Mouse (Mus musculus) neural tube, embryonic 12.5 days (tissue): ENCODE data around the gene Hapln4. TPM values are rescaled to one million over a fixed set of nuclear protein-coding genes. Genes with fewer than 3 reads are reported as not detected.

Source experiments
- ATAC-seq: fragments of 200-750 bp; cut with Nextera tagmentation; 2 replicates; pipeline ENCODE4 v1.8.0; 2017; ENCODE audit warnings: low read depth, mild to moderate bottlenecking, moderate TSS enrichment, moderate library complexity; ENCODE audit not compliant: low FRiP score
- H3K27ac ChIP-seq: fragments of 300-500 bp; sonication (generic); 2 replicates; pipeline ENCODE4 v1.5.1; 2016
- H3K27me3 ChIP-seq: fragments of 300-500 bp; sonication (generic); replicated peaks from 2 replicates; pipeline ENCODE4 v1.6.1; 2016; ENCODE audit warnings: mild to moderate bottlenecking
- H3K36me3 ChIP-seq: fragments of 300-500 bp; sonication (generic); 2 replicates; pipeline ENCODE4 v1.6.1; 2016; ENCODE audit warnings: mild to moderate bottlenecking
- H3K4me1 ChIP-seq: fragments of 300-500 bp; sonication (generic); 2 replicates; pipeline ENCODE4 v1.6.1; 2016
- H3K4me2 ChIP-seq: fragments of 300-500 bp; sonication (generic); replicated peaks from 2 replicates; pipeline ENCODE4 v1.6.1; 2016; ENCODE audit warnings: mild to moderate bottlenecking
- H3K4me3 ChIP-seq: fragments of 300-500 bp; sonication (generic); 2 replicates; pipeline ENCODE4 v1.5.1; 2016
- H3K9ac ChIP-seq: fragments of 300-500 bp; sonication (generic); 2 replicates; pipeline ENCODE4 v1.6.1; 2016; ENCODE audit warnings: mild to moderate bottlenecking
- H3K9me3 ChIP-seq: fragments of 300-500 bp; sonication (generic); 2 replicates; pipeline ENCODE4 v1.6.1; 2016; ENCODE audit warnings: mild to moderate bottlenecking
- WGBS: fragments of 180-500 bp; shearing (Covaris S2); methylation state at CpG from one replicate; pipeline ENCODE4 v1.1.7; 2016; 5-methylcytosine and 5-hydroxymethylcytosine counted together
- polyA plus RNA-seq: library from polyadenylated mRNA; unstranded; fragments of >200 nt; fragmentation: Nextera tagmentation; extraction: Ambion mirVana; gene quantifications from 2 replicates; pipeline ENCODE4 v1.2.1, GENCODE M21; 2016

The Hapln4 gene
- polyA plus RNA-seq, 1 experiment from 2014 or later = 0.33 TPM

DNA sequence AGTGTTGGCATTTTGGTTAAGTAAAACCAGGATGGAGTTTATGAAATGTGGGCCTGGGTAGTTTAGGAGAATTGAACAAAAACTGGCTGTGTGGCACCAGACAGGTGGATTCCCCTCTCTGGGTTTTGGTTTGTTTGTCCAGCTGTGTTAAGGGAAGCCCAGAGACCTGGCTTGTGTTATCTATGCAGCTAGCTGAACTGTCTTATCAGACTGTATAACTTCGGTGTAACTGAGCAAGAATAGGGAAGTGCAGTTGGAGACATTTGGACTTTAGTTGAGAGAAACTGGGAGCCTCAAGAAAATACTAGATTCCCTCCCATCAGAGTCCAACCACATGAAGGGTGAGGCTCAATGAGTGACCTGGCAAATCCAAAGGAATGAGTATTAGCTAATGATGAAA is 9.6 kb upstream of the Hapln4 start:
- Histone ChIP-seq H3K9me3 (no peaks in the 10 kb centered on the region), H3K9ac (no peak overlapping the region), H3K4me1 (no peaks in the 10 kb centered on the region), H3K27me3 (no peaks in the 10 kb centered on the region), H3K27ac (no peak overlapping the region), H3K4me3 (no peak overlapping the region), H3K4me2 (no peak overlapping the region), H3K36me3 (peaks cover 36% of the 10 kb centered on the region)
- ATAC-seq = no peak
- WGBS = 87% methylated on average over 1 of the region's 1 CpGs

GRCm38 (mm10) chr8:70081976-70082375 is 1.3 kb upstream of the Hapln4 start:
- no peaks in the 10 kb centered on the region for H3K9me3 ChIP-seq
- WGBS = 95% methylated on average over 2 of the region's 2 CpGs
- peaks cover 56% of the 10 kb centered on the region for H3K27me3 ChIP-seq
- H3K4me2 ChIP-seq = no peak overlapping the region
- H3K9ac ChIP-seq = no peak overlapping the region
- peaks cover 18% of the 10 kb centered on the region for H3K4me1 ChIP-seq
- no peak for ATAC-seq
- H3K4me3 ChIP-seq = no peak overlapping the region
- H3K27ac ChIP-seq = no peak overlapping the region
- no peaks in the 10 kb centered on the region for H3K36me3 ChIP-seq

GRCm38 (mm10) chr8:70084191-70085065 is 1.2 kb downstream of the Hapln4 start:
- Histone ChIP-seq H3K27ac (no peak overlapping the region), H3K27me3 (peaks cover 80% of the 10 kb centered on the region), H3K4me1 (peaks cover 30% of the 10 kb centered on the region), H3K4me2 (peak overlapping the region; percentile 69), H3K36me3 (no peaks in the 10 kb centered on the region), H3K9me3 (no peaks in the 10 kb centered on the region), H3K4me3 (peak overlapping the region; percentile 37), H3K9ac (peak overlapping the region; percentile 29; the same call in 1 of the 2 replicates)
- 1% methylated on average over 70 of the region's 71 CpGs for WGBS
- 0 out of 2 replicates have a peak, but pooled peaks have one; percentile 14 for ATAC-seq

DNA sequence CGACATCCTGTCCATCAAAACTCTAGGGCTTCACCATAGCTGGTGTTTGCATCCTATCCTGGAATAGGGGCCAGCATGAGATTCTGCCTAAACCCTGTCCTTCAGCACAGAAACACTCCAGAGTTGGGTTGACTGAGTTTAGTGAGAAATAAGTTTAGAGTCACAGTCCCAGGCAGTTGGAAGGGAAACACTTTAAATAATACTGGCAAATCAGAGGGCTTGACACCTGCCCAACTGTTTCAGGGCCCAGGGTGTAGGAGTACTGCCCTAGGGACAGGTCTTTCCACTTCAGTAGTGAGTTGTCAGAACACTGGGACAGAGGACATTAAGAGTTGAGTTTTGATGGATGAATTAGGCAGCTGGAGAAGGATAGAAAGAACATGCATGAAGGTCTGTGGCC is 2.9 kb downstream of the Hapln4 start:
- H3K4me1 ChIP-seq = peaks cover 39% of the 10 kb centered on the region
- peaks cover 90% of the 10 kb centered on the region for H3K27me3 ChIP-seq
- ATAC-seq = no peak
- no peaks in the 10 kb centered on the region for H3K36me3 ChIP-seq
- H3K4me3 ChIP-seq = no peak overlapping the region
- WGBS = 35% methylated on average over 1 of the region's 1 CpGs
- H3K9ac ChIP-seq = no peak overlapping the region
- H3K9me3 ChIP-seq = no peaks in the 10 kb centered on the region
- H3K27ac ChIP-seq = no peak overlapping the region
- H3K4me2 ChIP-seq = no peak overlapping the region

- Histone ChIP-seq H3K27ac (no peak overlapping the region), H3K9ac (no peak overlapping the region), H3K36me3 (no peaks in the 10 kb centered on the region), H3K27me3 (peaks cover 82% of the 10 kb centered on the region), H3K4me2 (no peak overlapping the region), H3K9me3 (no peaks in the 10 kb centered on the region), H3K4me1 (peaks cover 39% of the 10 kb centered on the region), H3K4me3 (no peak overlapping the region)
- ATAC-seq = no peak
- 7% methylated on average over 7 of the region's 7 CpGs for WGBS
Measured at GRCm38 (mm10) chr8:70087237-70087636, 4.0 kb downstream of the Hapln4 start.

- ATAC-seq = peak; percentile 54; the same call in 1 of the 2 replicates
- Histone ChIP-seq H3K4me3 (peak overlapping the region; percentile 28), H3K36me3 (no peaks in the 10 kb centered on the region), H3K4me2 (peak overlapping the region; percentile 64), H3K9me3 (no peaks in the 10 kb centered on the region), H3K27me3 (peaks cover 74% of the 10 kb centered on the region), H3K9ac (peak overlapping the region; percentile 13), H3K4me1 (peaks cover 39% of the 10 kb centered on the region), H3K27ac (no peak overlapping the region)
- 4% methylated on average over 56 of the region's 56 CpGs for WGBS
Measured at GRCm38 (mm10) chr8:70087836-70088650, 4.8 kb downstream of the Hapln4 start.

DNA sequence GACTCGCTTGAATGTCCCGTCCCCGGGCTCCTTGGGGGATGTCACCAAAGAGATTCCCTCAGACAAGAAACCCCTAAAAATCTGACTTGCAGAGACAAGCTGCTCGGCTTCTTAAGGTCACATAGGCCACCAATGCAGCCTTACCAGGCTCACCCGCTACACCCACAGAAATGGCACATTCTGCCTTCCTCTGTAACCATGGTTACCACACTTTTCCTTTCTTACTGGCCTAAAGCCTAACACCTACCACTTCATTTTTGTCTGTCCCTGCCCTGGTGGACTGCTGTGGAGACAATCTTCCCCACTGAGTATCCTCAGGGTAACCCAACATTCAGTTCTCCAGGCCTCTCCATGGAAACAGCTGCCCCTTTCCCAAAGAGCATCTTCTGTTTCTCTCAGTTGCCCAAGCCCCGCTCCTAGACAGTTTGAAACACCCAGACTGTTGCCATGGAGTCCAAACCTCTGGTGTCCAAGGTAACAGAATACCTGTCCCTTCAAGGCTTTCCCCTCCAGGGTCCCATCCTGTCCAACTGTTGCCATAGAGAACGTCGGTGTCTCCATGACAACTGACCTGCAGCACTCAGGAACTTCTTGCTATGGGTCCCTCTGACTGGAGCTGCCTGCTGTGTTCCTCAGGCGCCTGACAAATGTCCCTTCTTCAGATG is 6.2 kb downstream of the Hapln4 start:
- Histone ChIP-seq H3K27me3 (peaks cover 62% of the 10 kb centered on the region), H3K4me3 (no peak overlapping the region), H3K36me3 (peaks cover 3% of the 10 kb centered on the region; the same call in 1 of the 2 replicates), H3K9ac (no peak overlapping the region), H3K27ac (no peak overlapping the region), H3K4me1 (peaks cover 26% of the 10 kb centered on the region), H3K4me2 (no peak overlapping the region; the same call in 1 of the 2 replicates), H3K9me3 (no peaks in the 10 kb centered on the region)
- ATAC-seq = peak; percentile 37
- 40% methylated on average over 9 of the region's 9 CpGs for WGBS

- Histone ChIP-seq H3K9me3 (no peaks in the 10 kb centered on the region), H3K4me1 (peaks cover 17% of the 10 kb centered on the region), H3K4me3 (no peak overlapping the region), H3K27ac (no peak overlapping the region; the same call in 1 of the 2 replicates), H3K36me3 (peaks cover 35% of the 10 kb centered on the region), H3K27me3 (peaks cover 29% of the 10 kb centered on the region), H3K4me2 (no peak overlapping the region), H3K9ac (no peak overlapping the region)
- 68% methylated on average over 8 of the region's 8 CpGs for whole genome bisulfite sequencing
- ATAC-seq = no peak
Measured at GRCm38 (mm10) chr8:70092786-70093185, 9.5 kb downstream of the Hapln4 start.

GRCm38 (mm10) chr8:70099276-70099675 is 16.0 kb downstream of the Hapln4 start:
- Histone ChIP-seq H3K36me3 (peaks cover 96% of the 10 kb centered on the region), H3K4me1 (no peaks in the 10 kb centered on the region), H3K9ac (no peak overlapping the region), H3K27ac (no peak overlapping the region), H3K4me2 (no peak overlapping the region), H3K4me3 (no peak overlapping the region), H3K9me3 (0 out of 2 replicates have a peak, but pooled peaks cover 3% of the 10 kb centered on the region), H3K27me3 (0 out of 2 replicates have a peak, but pooled peaks cover 2% of the 10 kb centered on the region)
- no peak for ATAC-seq
- WGBS = 78% methylated on average over 8 of the region's 8 CpGs

- Histone ChIP-seq H3K27me3 (no peaks in the 10 kb centered on the region), H3K9ac (no peak overlapping the region), H3K4me2 (no peak overlapping the region), H3K4me1 (no peaks in the 10 kb centered on the region), H3K9me3 (0 out of 2 replicates have a peak, but pooled peaks cover 3% of the 10 kb centered on the region), H3K27ac (no peak overlapping the region), H3K36me3 (peaks cover 92% of the 10 kb centered on the region), H3K4me3 (no peak overlapping the region)
- no peak for ATAC-seq
- WGBS = 85% methylated on average over 8 of the region's 8 CpGs
Measured at GRCm38 (mm10) chr8:70100241-70100640, 17.0 kb downstream of the Hapln4 start.

DNA sequence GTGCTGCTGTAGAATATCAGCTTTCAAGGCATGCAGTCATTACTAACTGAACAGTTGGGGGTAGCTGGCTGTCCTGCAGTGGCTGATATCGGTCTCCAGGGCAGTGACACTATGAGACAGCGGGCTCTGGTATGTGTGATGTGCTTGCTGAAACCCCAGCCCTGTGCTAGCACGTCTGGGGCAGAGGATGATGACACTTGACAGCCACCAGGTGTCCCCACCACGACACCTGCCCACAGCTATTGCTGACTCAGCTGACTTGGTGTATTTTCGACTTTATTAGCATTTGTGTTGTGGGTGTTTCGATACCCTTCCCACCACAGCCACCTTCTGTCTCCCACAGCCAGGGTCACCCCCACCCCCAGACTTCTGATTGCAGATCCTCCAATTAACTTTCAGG is 21.2 kb downstream of the Hapln4 start:
- peak; percentile 42; the same call in 1 of the 2 replicates for ATAC-seq
- WGBS = 25% methylated on average over 6 of the region's 6 CpGs
- Histone ChIP-seq H3K36me3 (peaks cover 86% of the 10 kb centered on the region), H3K4me2 (no peak overlapping the region), H3K27me3 (peaks cover 5% of the 10 kb centered on the region), H3K9me3 (no peaks in the 10 kb centered on the region), H3K4me3 (no peak overlapping the region), H3K27ac (no peak overlapping the region), H3K9ac (no peak overlapping the region), H3K4me1 (no peaks in the 10 kb centered on the region)

GRCm38 (mm10) chr8:70104922-70105321 is 21.7 kb downstream of the Hapln4 start:
- no peak overlapping the region for H3K9ac ChIP-seq
- WGBS = 80% methylated on average over 7 of the region's 7 CpGs
- no peaks in the 10 kb centered on the region for H3K9me3 ChIP-seq
- H3K36me3 ChIP-seq = peaks cover 86% of the 10 kb centered on the region
- H3K4me2 ChIP-seq = no peak overlapping the region
- ATAC-seq = no peak
- H3K4me1 ChIP-seq = no peaks in the 10 kb centered on the region
- H3K27ac ChIP-seq = no peak overlapping the region
- H3K4me3 ChIP-seq = no peak overlapping the region
- H3K27me3 ChIP-seq = peaks cover 10% of the 10 kb centered on the region
